Mouse (Mus musculus): ENCODE results near the gene B3gat3. TPM values are rescaled to one million over a fixed set of nuclear protein-coding genes. Genes with fewer than 3 reads are reported as not detected.

Gene B3gat3
- polyA plus RNA-seq, 1 experiment from 2014 or later: 40.2 TPM

Small RNA genes lying within 50 kb of the gene (microRNA-seq; reads per million reads assigned to microRNA genes)
- gene Mir5136: not detected

Other genes starting within 250 kb of the B3gat3 start
- 77.0 and 78.8 TPM in 2 replicates for gene Slc3a2, start 197.0 kb upstream of the B3gat3 start, polyA plus RNA-seq (2015; fragmentation: Nextera tagmentation; extraction: Ambion mirVana)
- gene Wdr74, start 184.5 kb upstream of the B3gat3 start, polyA plus RNA-seq (2015; fragmentation: Nextera tagmentation; extraction: Ambion mirVana): 75.5 and 78.9 TPM in 2 replicates
- 0.83 and 2.7 TPM in 2 replicates for gene 1700092M07Rik, start 179.7 kb upstream of the B3gat3 start, polyA plus RNA-seq (2015; fragmentation: Nextera tagmentation; extraction: Ambion mirVana)
- gene Stx5a, start 179.0 kb upstream of the B3gat3 start, polyA plus RNA-seq (2015; fragmentation: Nextera tagmentation; extraction: Ambion mirVana): 162 and 174 TPM in 2 replicates
- gene Nxf1, start 163.3 kb upstream of the B3gat3 start, polyA plus RNA-seq (2015; fragmentation: Nextera tagmentation; extraction: Ambion mirVana): 186 and 190 TPM in 2 replicates
- 188 and 194 TPM in 2 replicates for gene Tmem223, start 149.4 kb upstream of the B3gat3 start, polyA plus RNA-seq (2015; fragmentation: Nextera tagmentation; extraction: Ambion mirVana)
- 88.2 and 89.7 TPM in 2 replicates for gene Tmem179b, start 145.9 kb upstream of the B3gat3 start, polyA plus RNA-seq (2015; fragmentation: Nextera tagmentation; extraction: Ambion mirVana)
- 24.0 and 26.0 TPM in 2 replicates for gene Taf6l, start 134.0 kb upstream of the B3gat3 start, polyA plus RNA-seq (2015; fragmentation: Nextera tagmentation; extraction: Ambion mirVana)
- gene Polr2g, start 121.8 kb upstream of the B3gat3 start, polyA plus RNA-seq (2015; fragmentation: Nextera tagmentation; extraction: Ambion mirVana): 140 and 147 TPM in 2 replicates
- 5.5 and 5.6 TPM in 2 replicates for gene Zbtb3, start 117.8 kb upstream of the B3gat3 start, polyA plus RNA-seq (2015; fragmentation: Nextera tagmentation; extraction: Ambion mirVana)
- gene Ttc9c, start 101.0 kb upstream of the B3gat3 start, polyA plus RNA-seq (2015; fragmentation: Nextera tagmentation; extraction: Ambion mirVana): 55.2 and 56.5 TPM in 2 replicates
- 4.4 and 5.0 TPM in 2 replicates for gene Hnrnpul2, start 100.4 kb upstream of the B3gat3 start, polyA plus RNA-seq (2015; fragmentation: Nextera tagmentation; extraction: Ambion mirVana)
- gene AC129217.1, start 90.6 kb upstream of the B3gat3 start, polyA plus RNA-seq (2015; fragmentation: Nextera tagmentation; extraction: Ambion mirVana): not detected in 2 replicates
- 54.1 and 54.6 TPM in 2 replicates for gene Bscl2, start 82.9 kb upstream of the B3gat3 start, polyA plus RNA-seq (2015; fragmentation: Nextera tagmentation; extraction: Ambion mirVana)
- 2.8 and 3.3 TPM in 2 replicates for gene Gng3, start 81.2 kb upstream of the B3gat3 start, polyA plus RNA-seq (2015; fragmentation: Nextera tagmentation; extraction: Ambion mirVana)
- 1.6 and 1.7 TPM in 2 replicates for gene Lrrn4cl, start 69.6 kb upstream of the B3gat3 start, polyA plus RNA-seq (2015; fragmentation: Nextera tagmentation; extraction: Ambion mirVana)
- gene Ubxn1, start 48.9 kb upstream of the B3gat3 start, polyA plus RNA-seq (2015; fragmentation: Nextera tagmentation; extraction: Ambion mirVana): 156 and 164 TPM in 2 replicates
- gene Uqcc3, start 39.5 kb upstream of the B3gat3 start, polyA plus RNA-seq (2015; fragmentation: Nextera tagmentation; extraction: Ambion mirVana): 63.5 and 64.0 TPM in 2 replicates
- gene Lbhd1, start 36.6 kb upstream of the B3gat3 start, polyA plus RNA-seq (2015; fragmentation: Nextera tagmentation; extraction: Ambion mirVana): 71.3 and 75.9 TPM in 2 replicates
- gene Gm49403, start 36.4 kb upstream of the B3gat3 start, polyA plus RNA-seq (2015; fragmentation: Nextera tagmentation; extraction: Ambion mirVana): not detected in 2 replicates
- gene 1810009A15Rik, start 31.5 kb upstream of the B3gat3 start, polyA plus RNA-seq (2015; fragmentation: Nextera tagmentation; extraction: Ambion mirVana): 68.4 and 71.4 TPM in 2 replicates
- gene Gm49416, start 31.4 kb upstream of the B3gat3 start, polyA plus RNA-seq (2015; fragmentation: Nextera tagmentation; extraction: Ambion mirVana): not detected in 2 replicates
- gene Ints5, start 27.4 kb upstream of the B3gat3 start, polyA plus RNA-seq (2015; fragmentation: Nextera tagmentation; extraction: Ambion mirVana): 38.3 and 40.8 TPM in 2 replicates
- gene Ganab, start 22.3 kb upstream of the B3gat3 start, polyA plus RNA-seq (2015; fragmentation: Nextera tagmentation; extraction: Ambion mirVana): 125 and 127 TPM in 2 replicates
- gene Rom1, start 9.0 kb downstream of the B3gat3 start, polyA plus RNA-seq (2015; fragmentation: Nextera tagmentation; extraction: Ambion mirVana): 2.8 and 4.0 TPM in 2 replicates
- gene Eml3, start 9.2 kb downstream of the B3gat3 start, polyA plus RNA-seq (2015; fragmentation: Nextera tagmentation; extraction: Ambion mirVana): 31.0 and 32.2 TPM in 2 replicates
- 149 and 164 TPM in 2 replicates for gene Mta2, start 21.5 kb downstream of the B3gat3 start, polyA plus RNA-seq (2015; fragmentation: Nextera tagmentation; extraction: Ambion mirVana)
- 27.5 and 28.9 TPM in 2 replicates for gene Tut1, start 33.5 kb downstream of the B3gat3 start, polyA plus RNA-seq (2015; fragmentation: Nextera tagmentation; extraction: Ambion mirVana)
- gene Eef1g, start 46.7 kb downstream of the B3gat3 start, polyA plus RNA-seq (2015; fragmentation: Nextera tagmentation; extraction: Ambion mirVana): 366 TPM in 2 replicates
- 30.5 and 31.0 TPM in 2 replicates for gene Ahnak, start 68.9 kb downstream of the B3gat3 start, polyA plus RNA-seq (2015; fragmentation: Nextera tagmentation; extraction: Ambion mirVana)
- gene Scgb1a1, start 167.6 kb downstream of the B3gat3 start, polyA plus RNA-seq (2015; fragmentation: Nextera tagmentation; extraction: Ambion mirVana): 25.3 and 50.5 TPM in 2 replicates
- gene Asrgl1, start 215.3 kb downstream of the B3gat3 start, polyA plus RNA-seq (2015; fragmentation: Nextera tagmentation; extraction: Ambion mirVana): 15.3 and 18.8 TPM in 2 replicates

Data from lung, embryonic 16.5 days (tissue).